Mouse (Mus musculus) heart, adult 2 months (tissue): Measurements from ENCODE around the gene Aprt.

Source experiments
- EP300 ChIP-seq: fragments of 200-500 bp; IDR thresholded peaks from 2 replicates; pipeline ENCODE4 v1.6.1; 2011; ENCODE audit warnings: low read depth, low read length, control low read depth; ENCODE audit not compliant: insufficient read depth
- POLR2A ChIP-seq: fragments of 200-500 bp; IDR thresholded peaks from 2 replicates; pipeline ENCODE4 v1.6.1; 2011; ENCODE audit warnings: mild to moderate bottlenecking, low read depth, low read length, control low read depth; ENCODE audit not compliant: insufficient read depth

- no peak for TF ChIP-seq EP300
- no peak for TF ChIP-seq POLR2A
These were observed 42.1 kb upstream of the Aprt start for GRCm38 (mm10) chr8:122618660-122619378.
